Mouse (Mus musculus) cerebellum, adult 11-12 months (tissue): ENCODE measurements around the gene Fstl3.

Experiments used
- DNase-seq: peaks from one replicate; pipeline ENCODE4 v3.0.0; 2022

The Fstl3 gene

GRCm38 (mm10) chr10:79817111-79817510 is 40.0 kb downstream of the Fstl3 start:
- no peak for DNase-seq

DNA sequence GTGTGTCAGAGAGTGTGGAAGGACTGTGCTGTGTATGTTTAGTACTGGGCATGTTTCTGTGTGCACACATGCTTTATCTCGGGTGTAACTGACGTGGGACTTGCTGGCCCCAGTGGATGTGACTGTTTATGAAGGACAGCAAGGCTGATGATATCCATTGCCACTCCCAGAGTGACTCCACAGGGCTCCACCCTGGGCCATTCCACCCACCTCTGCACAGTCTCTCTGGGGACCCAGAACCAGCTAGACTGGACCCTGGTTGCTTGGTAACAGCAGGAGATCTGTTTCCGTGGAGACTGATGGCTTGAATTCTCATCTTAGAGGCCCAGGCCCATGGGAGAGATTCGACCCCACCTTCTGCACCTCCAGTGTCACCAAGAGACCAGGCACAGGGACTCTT is 41.2 kb downstream of the Fstl3 start:
- no peak for DNase-seq

- no peak for DNase-seq
Observed at GRCm38 (mm10) chr10:79819606-79820005, 42.5 kb downstream of the Fstl3 start.

GRCm38 (mm10) chr10:79820277-79820676 is 43.2 kb downstream of the Fstl3 start:
- no peak for DNase-seq

DNA sequence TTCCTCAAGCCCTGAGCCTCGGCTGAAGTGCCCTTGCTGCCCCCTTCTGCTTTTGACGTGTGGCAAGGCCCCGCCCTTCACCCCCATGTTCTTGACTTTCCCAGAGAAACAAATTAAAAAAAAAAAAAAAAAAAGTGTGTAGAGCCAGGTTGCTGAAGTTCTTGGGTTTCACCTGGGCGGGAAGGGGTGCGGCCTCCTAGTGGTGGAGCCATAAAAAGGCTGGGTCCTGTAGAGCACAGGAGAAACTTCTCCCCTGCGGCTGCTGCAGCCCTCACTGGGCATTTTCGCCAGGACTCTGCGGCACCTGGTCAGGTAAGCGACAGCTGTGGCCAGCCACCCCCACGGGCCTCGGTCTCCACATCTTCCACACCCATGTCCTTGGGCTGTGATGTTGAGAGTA is 43.7 kb downstream of the Fstl3 start, which contains the start of gene Misp:
Misp (plus strand) TSS at position 208 of the 400 bp plus-strand sequence.
- no peak for DNase-seq

DNA sequence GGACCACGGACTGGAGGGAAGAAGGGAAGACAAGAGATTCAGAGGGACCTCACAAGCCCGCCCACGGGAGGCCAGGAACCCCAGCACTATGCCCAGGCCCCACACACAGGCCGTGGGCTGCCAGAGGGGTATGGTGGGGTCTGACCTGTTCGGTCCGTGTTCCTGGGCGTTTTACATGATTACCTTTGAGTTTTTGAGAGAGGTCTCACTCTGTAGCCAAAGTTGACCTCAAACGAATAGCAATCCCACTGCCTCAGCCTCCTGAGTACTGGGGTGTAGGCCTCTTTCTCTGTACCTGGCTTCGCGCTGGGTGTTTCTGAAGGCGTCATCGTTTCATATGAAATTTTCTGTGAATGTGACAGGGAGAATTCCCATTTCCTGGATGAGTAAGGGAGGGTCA is 44.7 kb downstream of the Fstl3 start:
- DNase-seq = no peak

GRCm38 (mm10) chr10:79822372-79822771 is 45.3 kb downstream of the Fstl3 start:
- DNase-seq = no peak

DNA sequence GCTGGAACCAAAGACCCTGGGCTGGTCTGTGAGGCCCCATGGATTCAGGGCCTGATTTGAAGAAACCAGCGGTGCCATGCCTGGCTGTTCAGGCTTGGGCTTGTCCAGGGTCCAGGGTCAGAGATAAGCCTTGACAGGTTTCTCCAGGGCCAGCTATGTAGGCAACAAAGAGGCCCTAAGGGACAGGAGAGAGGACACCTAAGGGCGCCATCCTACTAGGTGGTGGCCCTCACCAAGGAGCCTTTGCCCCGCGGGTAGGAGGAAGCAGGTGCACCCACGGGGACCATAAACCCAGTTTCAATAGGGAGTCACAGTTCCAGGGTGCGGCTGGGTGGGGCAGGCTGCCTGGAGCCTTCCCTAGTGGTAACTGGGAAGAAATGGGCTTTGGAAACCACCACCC is 45.9 kb downstream of the Fstl3 start:
- no peak for DNase-seq

- no peak for DNase-seq
Observed at GRCm38 (mm10) chr10:79824413-79824812, 47.3 kb downstream of the Fstl3 start.

GRCm38 (mm10) chr10:79831583-79831982 is 54.5 kb downstream of the Fstl3 start:
- DNase-seq = no peak
